ENCODE assay signal across 18 mouse cellular contexts in genomic region chr15:4440081-4440480, GRCm38 (mm10).
"Had no signal": no experiment of that assay in that cellular context is flagged by ENCODE, and none has a peak within 500 bp of the region (broad histone marks: within the 10 kb centered on the region; RNA-seq: fewer than 3 reads in every experiment).

No protein-coding gene starts in this region.

- H3K27me3 ChIP-seq: midbrain, embryonic 12.5 days; neural tube, embryonic 13.5 days; neural tube, embryonic 15.5 days had no signal

- H3K9me3 ChIP-seq: midbrain, embryonic 10.5 days; midbrain, embryonic 12.5 days; neural tube, embryonic 13.5 days; neural tube, embryonic 15.5 days had no signal

- DNase-seq: lung, embryonic 14.5 days; lung, postnatal 10 days; lung, postnatal 4 days; midbrain, embryonic 14.5 days; retina, postnatal 1 day; right cerebral cortex, adult 18-20 months; right cerebral cortex, postnatal 25 days; right cerebral cortex, postnatal 4 days; spleen, adult 18-20 months; thymus, adult 18-20 months; thymus, postnatal 14 days; thymus, postnatal 36 days had no signal

- H3K4me3 ChIP-seq: midbrain, embryonic 10.5 days; midbrain, embryonic 12.5 days; myocyte; neural tube, embryonic 13.5 days; neural tube, embryonic 15.5 days had no signal

- ATAC-seq: midbrain, embryonic 16.5 days had no signal

- H3K4me2 ChIP-seq: lung, embryonic 14.5 days; midbrain, embryonic 12.5 days; neural tube, embryonic 13.5 days; neural tube, embryonic 15.5 days had no signal

- H3K36me3 ChIP-seq: midbrain, embryonic 10.5 days; midbrain, embryonic 12.5 days; neural tube, embryonic 13.5 days; neural tube, embryonic 15.5 days had no signal

- H3K9ac ChIP-seq: lung, embryonic 14.5 days; midbrain, embryonic 12.5 days; neural tube, embryonic 13.5 days; neural tube, embryonic 15.5 days had no signal

- H3K4me1 ChIP-seq: midbrain, embryonic 10.5 days; midbrain, embryonic 12.5 days; neural tube, embryonic 13.5 days; neural tube, embryonic 15.5 days had no signal

- H3K27ac ChIP-seq: midbrain, embryonic 10.5 days; midbrain, embryonic 12.5 days had no signal
